Mouse (Mus musculus) MEL (cell line): ENCODE data around the gene Majin. TPM values are rescaled to one million over a fixed set of nuclear protein-coding genes. Genes with fewer than 3 reads are reported as not detected.

Experiments used
- DNase-seq: peaks from one replicate; pipeline ENCODE4 v3.0.0; 2011; ENCODE audit warnings: low read depth, low spot score
- H3K27ac ChIP-seq: 2 replicates; pipeline ENCODE4 v1.5.1; 2012; ENCODE audit warnings: low read depth, mild to moderate bottlenecking, control low read depth, low read length, moderate library complexity; ENCODE audit not compliant: control insufficient read depth
- H3K27me3 ChIP-seq, 2 experiments: fragments of 150-350 bp in 1 of 2; sonication (generic) in 1 of 2; 2 replicates each; pipeline ENCODE4 v1.6.1; 2012; ENCODE audit warnings: low read length in 2 of 2, mild to moderate bottlenecking in 2 of 2, improper control_type of control experiment in 1 of 2, moderate library complexity in 1 of 2; ENCODE audit not compliant: insufficient read depth in 2 of 2, control insufficient read depth in 1 of 2
- H3K36me3 ChIP-seq, 2 experiments: 2 replicates each; pipeline ENCODE4 v1.6.1; 2012 to 2014; ENCODE audit warnings: low read length in 2 of 2, improper control_type of control experiment in 1 of 2, inconsistent platforms in 1 of 2, mild to moderate bottlenecking in 1 of 2; ENCODE audit not compliant: insufficient read depth in 2 of 2, control insufficient read depth in 1 of 2
- H3K4me1 ChIP-seq, 2 experiments: fragments of 150-350 bp in 1 of 2; sonication (generic) in 1 of 2; 2 replicates each; pipeline ENCODE4 v1.6.1; 2012; ENCODE audit warnings: low read length in 2 of 2, improper control_type of control experiment in 1 of 2, mild to moderate bottlenecking in 1 of 2; ENCODE audit not compliant: insufficient read depth in 2 of 2, control insufficient read depth in 1 of 2
- H3K4me3 ChIP-seq, 2 experiments: fragments of 150-350 bp in 1 of 2; sonication (generic) in 1 of 2; 2 replicates each; pipeline ENCODE4 v1.5.1; 2012; ENCODE audit warnings: low read depth in 2 of 2, low read length in 2 of 2, mild to moderate bottlenecking in 2 of 2, moderate library complexity in 2 of 2, control low read depth in 1 of 2, improper control_type of control experiment in 1 of 2; ENCODE audit not compliant: control insufficient read depth in 1 of 2, insufficient read depth in 1 of 2
- H3K79me2 ChIP-seq: 2 replicates; pipeline ENCODE4 v1.6.1; 2012; ENCODE audit warnings: mild to moderate bottlenecking, low read length, moderate library complexity; ENCODE audit not compliant: control insufficient read depth, poor library complexity, insufficient read depth
- H3K9ac ChIP-seq: 2 replicates; pipeline ENCODE4 v1.6.1; 2012; ENCODE audit warnings: low read depth, mild to moderate bottlenecking, control low read depth, low read length, moderate library complexity; ENCODE audit not compliant: control insufficient read depth, poor library complexity, severe bottlenecking
- H3K9me3 ChIP-seq: fragments of 150-350 bp; sonication (generic); replicated peaks from 2 replicates; pipeline ENCODE4 v1.6.1; 2012; ENCODE audit warnings: mild to moderate bottlenecking, low read length, improper control_type of control experiment, moderate library complexity; ENCODE audit not compliant: insufficient read depth
- BHLHE40 ChIP-seq: IDR thresholded peaks from 2 replicates; pipeline ENCODE4 v1.6.1; 2012; ENCODE audit warnings: low read depth, mild to moderate bottlenecking, inconsistent platforms, low read length, improper control_type of control experiment, borderline replicate concordance
- CHD1 ChIP-seq: IDR thresholded peaks from 2 replicates; pipeline ENCODE4 v1.6.1; 2012; ENCODE audit warnings: low read depth, mild to moderate bottlenecking, inconsistent platforms, low read length, improper control_type of control experiment
- CHD2 ChIP-seq: IDR thresholded peaks from 2 replicates; pipeline ENCODE4 v1.6.1; 2011; ENCODE audit warnings: low read length, improper control_type of control experiment
- CTCF ChIP-seq, 3 experiments: IDR thresholded peaks in 2 of 3; conservative IDR thresholded peaks in 1 of 3; 2 replicates each; pipeline ENCODE4 v1.5.1; 2011 to 2012; ENCODE audit warnings: low read length in 3 of 3, low read depth in 2 of 3, mild to moderate bottlenecking in 2 of 3, improper control_type of control experiment in 1 of 3, inconsistent platforms in 1 of 3, mixed read lengths in 1 of 3, moderate library complexity in 1 of 3; ENCODE audit not compliant: control insufficient read depth in 1 of 3, insufficient read depth in 1 of 3, poor library complexity in 1 of 3, severe bottlenecking in 1 of 3
- E2F4 ChIP-seq: IDR thresholded peaks from 2 replicates; pipeline ENCODE4 v1.6.1; 2011; ENCODE audit warnings: low read depth, low read length, improper control_type of control experiment, borderline replicate concordance
- ELF1 ChIP-seq: IDR thresholded peaks from 2 replicates; pipeline ENCODE4 v1.6.1; 2014; ENCODE audit warnings: low read depth, mild to moderate bottlenecking, inconsistent platforms, low read length, improper control_type of control experiment, moderate library complexity
- EP300 ChIP-seq, 2 experiments: IDR thresholded peaks; 2 replicates each; pipeline ENCODE4 v1.6.1; 2011; ENCODE audit warnings: improper control_type of control experiment in 2 of 2, low read length in 2 of 2, low read depth in 1 of 2, mild to moderate bottlenecking in 1 of 2
- ETS1 ChIP-seq: IDR thresholded peaks from 2 replicates; pipeline ENCODE4 v1.6.1; 2012; ENCODE audit warnings: low read depth, mild to moderate bottlenecking, inconsistent platforms, low read length, improper control_type of control experiment, moderate library complexity
- GABPA ChIP-seq: IDR thresholded peaks from 2 replicates; pipeline ENCODE4 v1.6.1; 2012; ENCODE audit warnings: low read depth, mild to moderate bottlenecking, inconsistent platforms, low read length, improper control_type of control experiment, moderate library complexity
- GATA1 ChIP-seq: IDR thresholded peaks from 2 replicates; pipeline ENCODE4 v1.6.1; 2011; ENCODE audit warnings: low read depth, low read length, improper control_type of control experiment
- HCFC1 ChIP-seq: IDR thresholded peaks from 2 replicates; pipeline ENCODE4 v1.6.1; 2012; ENCODE audit warnings: low read depth, mild to moderate bottlenecking, inconsistent platforms, low read length, improper control_type of control experiment, moderate library complexity
- JUND ChIP-seq: IDR thresholded peaks from 2 replicates; pipeline ENCODE4 v1.6.1; 2011; ENCODE audit warnings: low read depth, mild to moderate bottlenecking, improper control_type of control experiment, low read length
- KAT2A ChIP-seq: conservative IDR thresholded peaks from 2 replicates; pipeline ENCODE4 v1.6.1; 2012; ENCODE audit warnings: low read depth, low read length, improper control_type of control experiment, inconsistent platforms
- MAFK ChIP-seq: IDR thresholded peaks from 2 replicates; pipeline ENCODE4 v1.6.1; 2011; ENCODE audit warnings: low read depth, mild to moderate bottlenecking, low read length, improper control_type of control experiment, borderline replicate concordance
- MAX ChIP-seq: IDR thresholded peaks from 2 replicates; pipeline ENCODE4 v1.6.1; 2011; ENCODE audit warnings: low read length, improper control_type of control experiment
- MAZ ChIP-seq: IDR thresholded peaks from 2 replicates; pipeline ENCODE4 v1.6.1; 2012; ENCODE audit warnings: low read depth, mild to moderate bottlenecking, inconsistent platforms, low read length, improper control_type of control experiment
- MEF2A ChIP-seq: IDR thresholded peaks from 2 replicates; pipeline ENCODE4 v1.6.1; 2014; ENCODE audit warnings: low read depth, mild to moderate bottlenecking, inconsistent platforms, low read length, improper control_type of control experiment; ENCODE audit not compliant: poor library complexity, insufficient replicate concordance, severe bottlenecking; ENCODE audit errors: extremely low read depth
- MXI1 ChIP-seq: IDR thresholded peaks from 2 replicates; pipeline ENCODE4 v1.6.1; 2011; ENCODE audit warnings: mild to moderate bottlenecking, low read depth, low read length, improper control_type of control experiment
- MYB ChIP-seq: IDR thresholded peaks from 2 replicates; pipeline ENCODE4 v1.6.1; 2011; ENCODE audit warnings: mild to moderate bottlenecking, low read depth, low read length, improper control_type of control experiment
- MYC ChIP-seq: IDR thresholded peaks from 2 replicates; pipeline ENCODE4 v1.6.1; 2011; ENCODE audit warnings: low read depth, mild to moderate bottlenecking, low read length, improper control_type of control experiment, moderate library complexity
- NELFE ChIP-seq: IDR thresholded peaks from 2 replicates; pipeline ENCODE4 v1.6.1; 2011; ENCODE audit warnings: low read depth, low read length, improper control_type of control experiment
- NRF1 ChIP-seq: IDR thresholded peaks from 2 replicates; pipeline ENCODE4 v1.6.1; 2014; ENCODE audit warnings: low read depth, mild to moderate bottlenecking, inconsistent platforms, low read length, improper control_type of control experiment, moderate library complexity; ENCODE audit not compliant: poor library complexity, insufficient read depth, severe bottlenecking
- POLR2A ChIP-seq, 2 experiments: IDR thresholded peaks; 2 replicates each; pipeline ENCODE4 v1.6.1; 2011 to 2012; ENCODE audit warnings: low read length in 2 of 2, mild to moderate bottlenecking in 2 of 2, control low read depth in 1 of 2, improper control_type of control experiment in 1 of 2, low read depth in 1 of 2, moderate library complexity in 1 of 2; ENCODE audit not compliant: control insufficient read depth in 1 of 2, insufficient read depth in 1 of 2, poor library complexity in 1 of 2
- POLR2AphosphoS2 ChIP-seq: IDR thresholded peaks from 2 replicates; pipeline ENCODE4 v1.6.1; 2011; ENCODE audit warnings: low read length, improper control_type of control experiment
- POLR2AphosphoS5 ChIP-seq: IDR thresholded peaks from 2 replicates; pipeline ENCODE4 v1.6.1; 2012; ENCODE audit warnings: low read depth, borderline replicate concordance, mild to moderate bottlenecking, inconsistent platforms, low read length, moderate library complexity, mixed read lengths
- RAD21 ChIP-seq: IDR thresholded peaks from 2 replicates; pipeline ENCODE4 v1.6.1; 2011; ENCODE audit warnings: mild to moderate bottlenecking, low read depth, low read length, improper control_type of control experiment
- RCOR1 ChIP-seq: IDR thresholded peaks from 2 replicates; pipeline ENCODE4 v1.6.1; 2012; ENCODE audit warnings: low read depth, mild to moderate bottlenecking, inconsistent platforms, low read length, improper control_type of control experiment
- SIN3A ChIP-seq: IDR thresholded peaks from 2 replicates; pipeline ENCODE4 v1.6.1; 2012; ENCODE audit warnings: low read length, improper control_type of control experiment, inconsistent platforms
- SMC3 ChIP-seq: IDR thresholded peaks from 2 replicates; pipeline ENCODE4 v1.6.1; 2011; ENCODE audit warnings: low read depth, low read length, improper control_type of control experiment
- TAL1 ChIP-seq: IDR thresholded peaks from 2 replicates; pipeline ENCODE4 v1.6.1; 2012; ENCODE audit warnings: mild to moderate bottlenecking, inconsistent platforms, low read length, moderate library complexity, mixed read lengths
- TBP ChIP-seq: IDR thresholded peaks from 2 replicates; pipeline ENCODE4 v1.8.0; 2011; ENCODE audit warnings: low read depth, low read length, improper control_type of control experiment
- TCF12 ChIP-seq: IDR thresholded peaks from 2 replicates; pipeline ENCODE4 v1.6.1; 2014; ENCODE audit warnings: low read depth, mild to moderate bottlenecking, inconsistent platforms, low read length, improper control_type of control experiment, moderate library complexity
- UBTF ChIP-seq: IDR thresholded peaks from 2 replicates; pipeline ENCODE4 v1.6.1; 2012; ENCODE audit warnings: low read depth, mild to moderate bottlenecking, inconsistent platforms, low read length, improper control_type of control experiment, moderate library complexity, borderline replicate concordance; ENCODE audit not compliant: insufficient read depth
- USF1 ChIP-seq: IDR thresholded peaks from 2 replicates; pipeline ENCODE4 v1.6.1; 2014; ENCODE audit warnings: low read depth, mild to moderate bottlenecking, inconsistent platforms, low read length, improper control_type of control experiment, moderate library complexity
- USF2 ChIP-seq, 2 experiments: IDR thresholded peaks; 2 replicates each; pipeline ENCODE4 v1.6.1; 2011 to 2012; ENCODE audit warnings: improper control_type of control experiment in 2 of 2, low read length in 2 of 2, borderline replicate concordance in 1 of 2, inconsistent platforms in 1 of 2, low read depth in 1 of 2, mild to moderate bottlenecking in 1 of 2; ENCODE audit not compliant: insufficient read depth in 1 of 2
- ZC3H11A ChIP-seq: IDR thresholded peaks from 2 replicates; pipeline ENCODE4 v1.6.1; 2012; ENCODE audit warnings: low read depth, mild to moderate bottlenecking, inconsistent platforms, low read length, improper control_type of control experiment
- ZKSCAN1 ChIP-seq: IDR thresholded peaks from 2 replicates; pipeline ENCODE4 v1.6.1; 2012; ENCODE audit warnings: low read depth, mild to moderate bottlenecking, inconsistent platforms, low read length, improper control_type of control experiment, moderate library complexity
- ZMIZ1 ChIP-seq: IDR thresholded peaks from 2 replicates; pipeline ENCODE4 v1.6.1; 2012; ENCODE audit warnings: low read depth, mild to moderate bottlenecking, inconsistent platforms, low read length, improper control_type of control experiment, moderate library complexity
- polyA plus RNA-seq, 2 experiments: library from polyadenylated mRNA; stranded (reverse) in 1 of 2; unstranded in 1 of 2; fragments of >175 nt in 1 of 2; fragments of >200 nt in 1 of 2; gene quantifications; 2 replicates each; pipeline versions ENCODE4 v1.2.1 to v1.2.4; 2012; ENCODE audit warnings: low replicate concordance in 2 of 2, low read depth in 1 of 2; ENCODE audit not compliant: insufficient read length in 2 of 2, insufficient read depth in 1 of 2, missing spikeins in 1 of 2
- total RNA-seq: library from RNA; depleted of rRNA; stranded (reverse); fragments of 300-350 nt; gene quantifications from 2 replicates; pipeline ENCODE4 v1.2.3, GENCODE M21; 2012

Gene Majin
- total and polyA plus RNA-seq, 3 experiments: not detected

DNA sequence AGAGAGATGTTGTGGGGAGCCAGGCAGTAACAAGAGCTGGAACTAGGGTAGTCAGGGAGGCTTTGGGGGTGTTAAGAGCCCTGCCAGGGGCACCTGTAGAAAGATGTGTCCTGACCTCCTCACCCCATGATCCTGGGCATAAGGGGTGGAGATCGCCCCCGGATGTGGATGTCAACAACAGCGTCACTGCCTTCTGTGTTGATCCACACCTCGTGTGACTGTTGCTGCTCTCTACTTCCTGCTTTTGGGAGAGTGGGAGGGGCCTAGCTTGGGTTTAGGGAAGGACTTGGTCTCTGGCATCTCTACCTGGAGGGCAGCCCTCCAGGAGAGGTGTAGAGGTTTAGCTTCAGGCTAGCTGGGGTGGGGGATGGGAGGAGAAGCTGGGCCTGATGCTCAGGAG lies 58.1 kb downstream of the Majin start:
- peak overlapping the region; percentile 77 for H3K9ac ChIP-seq
- peaks cover 6 to 30% of the 10 kb centered on the region in 2 experiments for H3K4me1 ChIP-seq
- H3K27ac ChIP-seq: peak overlapping the region; percentile 52
- no peaks in the 10 kb centered on the region for H3K9me3 ChIP-seq
- no peaks in the 10 kb centered on the region for H3K27me3 ChIP-seq
- peaks cover 11% of the 10 kb centered on the region for H3K79me2 ChIP-seq
- DNase-seq: peak; percentile 93
- H3K36me3 ChIP-seq: peaks cover 0 to 23% of the 10 kb centered on the region in 2 experiments; a peak in 3 of 4 replicates
- peak overlapping the region; percentile 90 to 94 for H3K4me3 ChIP-seq
- peak; percentile 92 for TF ChIP-seq ELF1
- TF ChIP-seq KAT2A: no peak
- TF ChIP-seq ZC3H11A: no peak
- TF ChIP-seq RAD21: no peak
- TF ChIP-seq POLR2AphosphoS2: no peak
- TF ChIP-seq ETS1: peak; percentile 51
- TF ChIP-seq MXI1: peak; percentile 95
- TF ChIP-seq CHD2: no peak
- TF ChIP-seq USF1: 0 out of 2 replicates have a peak, but pooled peaks have one; percentile 13
- TF ChIP-seq BHLHE40: no peak
- no peak for TF ChIP-seq TBP
- TF ChIP-seq GABPA: no peak
- TF ChIP-seq MEF2A: no peak
- no peak for TF ChIP-seq NELFE
- no peak for TF ChIP-seq ZKSCAN1
- no peak for TF ChIP-seq SMC3
- no peak for TF ChIP-seq RCOR1
- TF ChIP-seq JUND: no peak
- TF ChIP-seq MYC: peak; percentile 78
- TF ChIP-seq UBTF: no peak
- TF ChIP-seq MAX: peak; percentile 95
- peak; percentile 60; the same call in 1 of the 2 replicates for TF ChIP-seq MAZ
- TF ChIP-seq SIN3A: peak; percentile 99
- TF ChIP-seq TAL1: no peak
- TF ChIP-seq CHD1: no peak
- no peak for TF ChIP-seq NRF1
- TF ChIP-seq USF2 (IDR thresholded peaks at IDR 0.05; ENCODE audit: borderline replicate concordance in 1 of 2, insufficient read depth in 1 of 2, low read depth in 1 of 2, low read length in 2 of 2): no peak
- peak; percentile 76 for TF ChIP-seq HCFC1
- no peak for TF ChIP-seq POLR2AphosphoS5
- no peak for TF ChIP-seq TCF12
- TF ChIP-seq EP300 (IDR thresholded peaks at IDR 0.05; ENCODE audit: low read depth in 1 of 2, low read length in 2 of 2): 0 out of 4 replicates have a peak, but pooled peaks of 1 of the 2 experiments have one; percentile 18
- TF ChIP-seq MYB: no peak
- no peak for TF ChIP-seq CTCF (IDR thresholded peaks at IDR 0.05 in 2 of 3, conservative IDR thresholded peaks at IDR 0.05 in 1 of 3; ENCODE audit: control insufficient read depth in 1 of 3, insufficient read depth in 1 of 3, low read depth in 2 of 3, low read length in 3 of 3, poor library complexity in 1 of 3, severe bottlenecking in 1 of 3)
- TF ChIP-seq E2F4: no peak
- TF ChIP-seq GATA1: no peak
- TF ChIP-seq ZMIZ1: 0 out of 2 replicates have a peak, but pooled peaks have one; percentile 9
- no peak; a peak in 1 of 4 replicates for TF ChIP-seq POLR2A (IDR thresholded peaks at IDR 0.05; ENCODE audit: control insufficient read depth in 1 of 2, insufficient read depth in 1 of 2, low read depth in 1 of 2, low read length in 2 of 2, poor library complexity in 1 of 2)
- no peak for TF ChIP-seq MAFK
